Mouse (Mus musculus) forebrain, embryonic 11.5 days (tissue): ENCODE measurements around the gene Tedc1. TPM values are rescaled to one million over a fixed set of nuclear protein-coding genes. Genes with fewer than 3 reads are reported as not detected.

Experiments used
- ATAC-seq: fragments of 200-750 bp; cut with Nextera tagmentation; replicated peaks from 2 replicates; pipeline ENCODE4 v1.8.0; 2017; ENCODE audit warnings: moderate TSS enrichment; ENCODE audit not compliant: low FRiP score
- DNase-seq: peaks from one replicate; pipeline ENCODE4 v3.0.0-alpha.2; 2017; ENCODE audit warnings: low spot score
- H3K27ac ChIP-seq: fragments of 300-500 bp; sonication (generic); 2 replicates; pipeline ENCODE4 v1.5.1; 2014; ENCODE audit warnings: low read depth, low read length
- H3K27me3 ChIP-seq: fragments of 300-500 bp; sonication (generic); 2 replicates; pipeline ENCODE4 v1.6.1; 2014; ENCODE audit warnings: mild to moderate bottlenecking, low read length, mixed read lengths; ENCODE audit not compliant: control insufficient read depth, insufficient read depth
- H3K36me3 ChIP-seq: fragments of 300-500 bp; sonication (generic); 2 replicates; pipeline ENCODE4 v1.6.1; 2014; ENCODE audit warnings: mild to moderate bottlenecking, low read length, moderate library complexity, mixed read lengths; ENCODE audit not compliant: control insufficient read depth, insufficient read depth
- H3K4me1 ChIP-seq: fragments of 300-500 bp; sonication (generic); replicated peaks from 2 replicates; pipeline ENCODE4 v1.6.1; 2014; ENCODE audit warnings: low read length, mixed read lengths; ENCODE audit not compliant: control insufficient read depth, insufficient read depth
- H3K4me2 ChIP-seq: fragments of 300-500 bp; sonication (generic); 2 replicates; pipeline ENCODE4 v1.6.1; 2014; ENCODE audit warnings: low read depth, mild to moderate bottlenecking, low read length, moderate library complexity, mixed read lengths; ENCODE audit not compliant: severe bottlenecking
- H3K4me3 ChIP-seq: fragments of 300-500 bp; sonication (generic); 2 replicates; pipeline ENCODE4 v1.5.1; 2014; ENCODE audit warnings: low read depth, low read length
- H3K9ac ChIP-seq: fragments of 300-500 bp; sonication (generic); 2 replicates; pipeline ENCODE4 v1.6.1; 2014; ENCODE audit warnings: low read length
- H3K9me3 ChIP-seq: fragments of 300-500 bp; sonication (generic); 2 replicates; pipeline ENCODE4 v1.6.1; 2016; ENCODE audit warnings: low read length, mixed read lengths; ENCODE audit not compliant: control insufficient read depth
- WGBS: fragments of 180-500 bp; shearing (Covaris S2); extraction: QIAGEN DNeasy Blood & Tissue Kit; methylation state at CpG from one replicate; pipeline ENCODE4 v1.1.7; 2014; 5-methylcytosine and 5-hydroxymethylcytosine counted together
- polyA plus RNA-seq: library from polyadenylated mRNA; unstranded; fragments of >200 nt; fragmentation: Nextera tagmentation; extraction: Ambion mirVana; gene quantifications from 2 replicates; pipeline ENCODE4 v1.2.1, GENCODE M21; 2014

The Tedc1 gene
- polyA plus RNA-seq, 1 experiment from 2014 or later = 57.2 TPM

DNA sequence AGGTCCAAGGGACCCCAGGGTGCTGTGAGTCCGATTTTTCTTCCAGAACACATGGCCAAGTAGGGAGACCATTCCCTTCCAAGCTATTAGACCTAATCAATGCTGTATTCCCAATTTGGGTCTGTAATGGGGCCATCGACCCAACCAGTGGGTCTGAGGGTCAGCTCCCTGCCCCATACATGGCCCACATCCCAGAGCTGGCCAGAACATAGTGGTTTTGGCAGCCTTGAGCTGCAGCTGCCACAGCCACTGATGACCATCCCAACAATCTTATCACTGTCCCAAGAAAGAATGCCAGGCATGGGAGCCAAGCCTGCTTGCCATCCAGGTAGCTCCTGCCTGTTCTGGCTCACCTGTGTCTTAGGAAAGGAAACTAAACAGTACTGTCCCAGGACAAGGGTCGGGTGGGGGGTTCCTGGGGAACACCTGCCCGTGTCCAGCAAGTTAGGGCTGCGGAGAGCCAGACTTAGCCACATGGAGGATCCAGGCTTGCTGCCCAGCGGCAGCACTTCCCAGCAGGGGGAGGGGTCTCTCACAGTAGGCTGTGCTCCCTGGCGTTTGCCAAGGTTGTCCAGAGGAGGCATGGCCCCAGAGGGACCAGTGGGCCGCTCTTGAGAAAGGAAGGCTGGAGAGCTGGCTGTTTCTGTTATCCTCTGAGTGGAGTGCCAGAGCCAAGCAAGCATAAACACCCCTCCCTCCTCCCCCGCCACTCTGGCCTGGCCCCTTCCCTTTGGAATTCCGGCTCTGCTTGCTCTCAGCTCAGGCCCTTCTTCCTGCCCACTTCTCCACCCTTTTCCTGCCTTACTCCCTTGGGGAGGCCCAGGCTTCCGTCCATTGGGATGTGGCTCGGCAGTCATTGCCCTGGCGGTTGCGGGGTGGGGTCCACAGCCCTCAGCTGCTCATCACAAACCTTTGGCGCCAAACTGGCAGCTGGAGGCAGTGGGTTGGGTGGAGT is 13.9 kb upstream of the Tedc1 start:
- H3K36me3 ChIP-seq = peaks cover 2% of the 10 kb centered on the region; the same call in 1 of the 2 replicates
- no peaks in the 10 kb centered on the region for H3K9me3 ChIP-seq
- peak overlapping the region; percentile 70 for H3K9ac ChIP-seq
- H3K4me1 ChIP-seq = peaks cover 40% of the 10 kb centered on the region
- H3K27me3 ChIP-seq = peaks cover 5% of the 10 kb centered on the region
- DNase-seq (peak; percentile 72), ATAC-seq (no peak)
- H3K27ac ChIP-seq = no peak overlapping the region
- peak overlapping the region; percentile 72 for H3K4me2 ChIP-seq
- peak overlapping the region; percentile 58 for H3K4me3 ChIP-seq
- WGBS = 31% methylated on average over 15 of the region's 15 CpGs

DNA sequence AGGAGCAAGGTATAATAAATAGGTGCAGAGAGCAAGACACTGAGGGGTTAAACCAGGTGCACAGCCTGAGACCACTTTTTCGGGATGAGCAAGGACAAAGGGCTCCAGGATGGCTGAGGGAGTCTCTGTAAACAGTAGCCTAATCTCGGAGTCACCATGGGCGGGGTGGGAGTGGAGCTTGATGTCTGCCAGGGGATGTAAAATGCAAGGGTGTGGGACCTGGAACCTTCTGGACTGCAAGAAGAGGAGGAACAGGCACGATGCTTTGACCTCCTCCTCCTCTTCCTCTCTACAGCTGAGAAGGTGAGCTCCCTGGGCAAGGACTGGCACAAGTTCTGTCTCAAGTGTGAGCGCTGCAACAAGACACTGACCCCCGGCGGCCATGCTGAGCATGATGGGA is 13.1 kb upstream of the Tedc1 start:
- Histone ChIP-seq H3K4me2 (peak overlapping the region; percentile 72), H3K9ac (no peak overlapping the region; the same call in 1 of the 2 replicates), H3K27ac (no peak overlapping the region), H3K4me1 (peaks cover 40% of the 10 kb centered on the region), H3K9me3 (no peaks in the 10 kb centered on the region), H3K36me3 (peaks cover 2% of the 10 kb centered on the region; the same call in 1 of the 2 replicates), H3K27me3 (peaks cover 5% of the 10 kb centered on the region), H3K4me3 (no peak overlapping the region)
- 73% methylated on average over 7 of the region's 7 CpGs for WGBS
- DNase-seq (no peak), ATAC-seq (no peak)

DNA sequence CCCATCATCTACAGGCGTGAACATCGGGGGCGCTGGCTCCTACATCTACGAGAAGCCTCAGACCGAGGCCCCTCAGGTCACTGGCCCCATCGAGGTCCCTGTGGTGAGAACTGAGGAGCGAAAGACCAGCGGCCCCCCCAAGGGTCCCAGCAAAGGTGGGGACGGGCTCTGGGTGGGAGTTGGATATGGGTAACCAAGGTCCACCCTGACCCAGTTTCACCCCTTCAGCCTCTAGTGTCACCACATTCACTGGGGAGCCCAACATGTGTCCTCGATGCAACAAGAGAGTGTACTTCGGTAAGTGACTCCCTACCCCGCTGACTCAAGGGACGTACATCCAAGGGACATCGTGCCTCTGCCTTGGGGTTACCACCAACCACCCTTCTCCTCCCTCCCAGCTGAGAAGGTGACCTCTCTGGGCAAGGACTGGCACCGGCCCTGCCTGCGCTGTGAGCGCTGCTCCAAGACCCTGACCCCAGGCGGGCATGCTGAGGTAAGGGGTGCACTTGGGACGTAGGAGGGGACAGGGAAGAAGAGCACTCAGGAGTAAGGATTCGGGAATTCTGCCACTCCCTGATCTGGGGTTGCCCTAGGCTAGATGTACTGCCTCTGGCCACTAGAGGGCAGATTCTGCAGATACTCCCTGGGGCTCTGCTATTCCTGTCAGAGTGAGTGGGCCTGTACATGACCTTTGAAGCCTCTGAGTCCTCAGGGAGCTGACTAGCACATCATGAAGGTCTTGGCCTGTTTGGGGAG is 12.0 kb upstream of the Tedc1 start:
- no peak overlapping the region for H3K4me3 ChIP-seq
- H3K9ac ChIP-seq = no peak overlapping the region
- H3K27me3 ChIP-seq = peaks cover 5% of the 10 kb centered on the region

DNA sequence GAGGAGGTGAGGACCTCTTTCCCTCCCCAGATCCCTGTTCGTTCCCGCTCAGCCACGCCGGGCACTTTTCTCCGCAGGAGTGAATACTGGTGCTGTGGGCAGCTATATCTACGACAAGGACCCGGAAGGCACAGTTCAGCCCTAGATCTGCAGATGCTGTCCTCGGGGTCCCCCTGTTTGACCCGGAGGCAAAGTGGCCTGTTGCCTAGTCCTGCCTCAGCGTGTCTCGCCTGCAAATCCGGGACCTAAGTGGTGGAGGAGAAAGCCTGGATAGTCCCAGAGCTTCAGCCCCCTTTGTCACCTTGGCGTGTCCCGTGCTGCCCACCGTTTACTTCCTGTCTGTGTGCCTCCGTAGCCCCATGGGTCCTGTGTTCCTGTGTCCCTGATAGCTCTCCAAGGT is 11.3 kb upstream of the Tedc1 start:
- Histone ChIP-seq H3K4me2 (no peak overlapping the region), H3K4me1 (peaks cover 28% of the 10 kb centered on the region), H3K27me3 (peaks cover 5% of the 10 kb centered on the region), H3K36me3 (peaks cover 2% of the 10 kb centered on the region; the same call in 1 of the 2 replicates), H3K9ac (no peak overlapping the region), H3K9me3 (no peaks in the 10 kb centered on the region), H3K4me3 (no peak overlapping the region), H3K27ac (no peak overlapping the region)
- 92% methylated on average over 16 of the region's 16 CpGs for WGBS
- DNase-seq (no peak), ATAC-seq (no peak)

More for the DNA sequence above, 12.0 kb upstream of the Tedc1 start:
- 80% methylated on average over 20 of the region's 20 CpGs for WGBS
- H3K27ac ChIP-seq = no peak overlapping the region
- H3K4me1 ChIP-seq = peaks cover 35% of the 10 kb centered on the region
- H3K36me3 ChIP-seq = peaks cover 2% of the 10 kb centered on the region; the same call in 1 of the 2 replicates
- ATAC-seq = no peak
- H3K4me2 ChIP-seq = no peak overlapping the region
- no peaks in the 10 kb centered on the region for H3K9me3 ChIP-seq
- DNase-seq = peak; percentile 71

DNA sequence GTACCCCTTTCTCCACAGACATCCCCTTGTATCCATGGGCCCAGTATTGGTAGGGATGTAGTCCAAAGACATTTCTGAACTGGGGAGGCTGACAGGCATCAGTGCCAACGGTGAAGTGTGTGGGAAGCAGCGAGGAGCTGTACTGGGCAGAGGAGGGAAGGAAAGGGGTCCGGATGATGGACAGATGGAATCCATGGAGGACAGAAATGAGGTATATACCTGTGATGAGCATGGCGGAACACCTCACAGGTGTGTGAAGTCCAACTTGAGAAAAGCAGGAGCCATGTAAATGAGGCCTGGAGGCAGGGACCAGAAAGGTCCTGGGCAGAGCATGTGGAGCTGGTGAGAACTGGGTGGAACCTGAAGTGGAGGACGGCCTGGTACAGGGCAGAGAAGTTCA is 10.6 kb upstream of the Tedc1 start:
- no peak for DNase-seq
- H3K27ac ChIP-seq = no peak overlapping the region
- no peak overlapping the region for H3K9ac ChIP-seq
- H3K9me3 ChIP-seq = no peaks in the 10 kb centered on the region
- H3K4me2 ChIP-seq = no peak overlapping the region
- WGBS = 85% methylated on average over 5 of the region's 5 CpGs
- ATAC-seq = no peak
- peaks cover 6% of the 10 kb centered on the region for H3K27me3 ChIP-seq
- H3K36me3 ChIP-seq = peaks cover 2% of the 10 kb centered on the region; the same call in 1 of the 2 replicates
- peaks cover 28% of the 10 kb centered on the region for H3K4me1 ChIP-seq
- no peak overlapping the region for H3K4me3 ChIP-seq

DNA sequence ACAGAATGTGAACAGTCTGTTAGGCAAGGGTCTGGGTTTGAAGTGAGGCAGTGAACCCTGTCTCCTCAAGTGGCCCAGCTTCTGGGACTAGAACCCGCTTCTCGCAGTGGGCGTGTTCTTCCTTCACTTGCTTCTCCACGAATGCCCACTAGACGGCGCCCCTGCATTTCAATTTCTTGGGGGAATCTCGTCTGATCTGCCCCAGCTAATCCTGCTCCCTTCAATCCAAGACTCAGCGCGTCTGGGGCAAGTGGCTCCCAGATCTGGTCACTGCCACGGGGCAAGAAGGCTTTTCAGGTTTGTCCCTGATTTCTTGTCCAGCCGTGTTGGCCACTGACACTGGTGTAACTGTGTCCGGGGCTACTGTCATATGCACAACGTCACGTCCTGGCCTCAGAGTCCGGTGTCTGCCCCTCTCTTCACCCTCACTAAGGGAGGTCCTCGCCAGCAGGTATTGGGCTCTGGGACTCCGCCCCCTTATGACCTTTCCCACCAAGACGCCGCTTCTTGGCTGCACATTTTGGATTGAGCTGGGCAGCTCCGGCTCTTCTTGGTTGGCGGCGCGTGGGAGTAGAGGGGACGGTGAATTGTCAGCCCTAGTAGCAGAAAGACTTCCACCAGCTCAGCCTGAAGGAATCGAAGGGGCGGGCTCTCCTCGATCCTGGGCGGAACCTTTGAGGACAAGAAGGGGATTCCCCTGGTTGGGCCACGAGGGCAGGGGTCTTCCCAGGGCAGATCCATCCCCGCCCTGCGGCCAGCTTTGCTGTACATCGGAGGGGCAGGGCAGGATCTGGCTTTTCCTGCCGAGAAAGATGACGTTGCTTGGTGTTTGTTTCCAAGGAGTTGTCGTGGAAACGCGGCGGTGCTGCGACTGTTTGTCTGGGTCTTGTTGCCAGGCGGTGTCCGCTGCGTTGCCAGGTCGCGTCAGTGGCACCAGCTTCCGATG is 9.8 kb upstream of the Tedc1 start, which contains the start of gene Crip1:
TSS of gene Crip1 (plus strand) at position 205 of the 946 bp plus-strand sequence.
- Histone ChIP-seq H3K27me3 (peaks cover 11% of the 10 kb centered on the region), H3K36me3 (peaks cover 2% of the 10 kb centered on the region; the same call in 1 of the 2 replicates), H3K27ac (no peak within 1 kb of the TSS), H3K4me3 (no peak within 1 kb of the TSS), H3K4me1 (peaks cover 28% of the 10 kb centered on the region), H3K9ac (no peak within 1 kb of the TSS), H3K9me3 (no peaks in the 10 kb centered on the region), H3K4me2 (peak within 1 kb of the TSS; percentile 24; the same call in 1 of the 2 replicates)
- ATAC-seq (peak; percentile 40; the same call in 1 of the 2 replicates), DNase-seq (peak; percentile 88)
- WGBS = 9% methylated on average over 45 of the region's 45 CpGs

DNA sequence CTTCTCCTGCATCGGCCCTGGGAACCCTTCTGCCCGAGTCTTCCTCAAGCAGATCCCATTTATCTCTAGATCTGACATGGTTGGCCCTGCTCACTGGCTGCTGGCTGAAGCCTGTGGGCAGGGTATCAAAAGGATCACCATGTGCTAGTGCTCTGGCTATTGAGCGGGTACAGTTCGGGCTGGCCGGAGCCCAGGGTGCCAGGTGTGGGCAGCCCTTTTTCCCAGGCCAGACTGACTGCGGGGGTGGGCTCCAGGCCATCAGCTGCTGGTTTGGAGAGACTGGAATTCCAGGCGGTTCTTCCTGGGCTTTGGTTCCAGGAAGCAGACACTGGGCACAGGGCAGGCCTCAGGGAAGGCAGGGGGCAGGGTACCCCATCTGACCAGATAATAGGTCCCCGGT is 8.7 kb upstream of the Tedc1 start:
- no peak overlapping the region for H3K4me2 ChIP-seq
- H3K27ac ChIP-seq = no peak overlapping the region
- no peak overlapping the region for H3K9ac ChIP-seq
- peaks cover 2% of the 10 kb centered on the region; the same call in 1 of the 2 replicates for H3K36me3 ChIP-seq
- peaks cover 14% of the 10 kb centered on the region for H3K27me3 ChIP-seq
- ATAC-seq (no peak), DNase-seq (no peak)
- WGBS = 86% methylated on average over 8 of the region's 8 CpGs
- H3K4me3 ChIP-seq = no peak overlapping the region
- H3K9me3 ChIP-seq = no peaks in the 10 kb centered on the region
- peaks cover 21% of the 10 kb centered on the region for H3K4me1 ChIP-seq
